Mouse (Mus musculus): ENCODE results near the gene Hectd1.

- TF ChIP-seq POLR2A (IDR thresholded peaks at IDR 0.05; ENCODE audit: low read depth, low read length) (no peak), CTCF (IDR thresholded peaks at IDR 0.05; ENCODE audit: borderline replicate concordance, insufficient read depth, low read length) (no peak)
Measured at GRCm38 (mm10) chr12:51830077-51830402, 704 bp upstream of the Hectd1 start.
